Comparison of ENCODE assay signal across 9 mouse cellular contexts in the genomic region with DNA sequence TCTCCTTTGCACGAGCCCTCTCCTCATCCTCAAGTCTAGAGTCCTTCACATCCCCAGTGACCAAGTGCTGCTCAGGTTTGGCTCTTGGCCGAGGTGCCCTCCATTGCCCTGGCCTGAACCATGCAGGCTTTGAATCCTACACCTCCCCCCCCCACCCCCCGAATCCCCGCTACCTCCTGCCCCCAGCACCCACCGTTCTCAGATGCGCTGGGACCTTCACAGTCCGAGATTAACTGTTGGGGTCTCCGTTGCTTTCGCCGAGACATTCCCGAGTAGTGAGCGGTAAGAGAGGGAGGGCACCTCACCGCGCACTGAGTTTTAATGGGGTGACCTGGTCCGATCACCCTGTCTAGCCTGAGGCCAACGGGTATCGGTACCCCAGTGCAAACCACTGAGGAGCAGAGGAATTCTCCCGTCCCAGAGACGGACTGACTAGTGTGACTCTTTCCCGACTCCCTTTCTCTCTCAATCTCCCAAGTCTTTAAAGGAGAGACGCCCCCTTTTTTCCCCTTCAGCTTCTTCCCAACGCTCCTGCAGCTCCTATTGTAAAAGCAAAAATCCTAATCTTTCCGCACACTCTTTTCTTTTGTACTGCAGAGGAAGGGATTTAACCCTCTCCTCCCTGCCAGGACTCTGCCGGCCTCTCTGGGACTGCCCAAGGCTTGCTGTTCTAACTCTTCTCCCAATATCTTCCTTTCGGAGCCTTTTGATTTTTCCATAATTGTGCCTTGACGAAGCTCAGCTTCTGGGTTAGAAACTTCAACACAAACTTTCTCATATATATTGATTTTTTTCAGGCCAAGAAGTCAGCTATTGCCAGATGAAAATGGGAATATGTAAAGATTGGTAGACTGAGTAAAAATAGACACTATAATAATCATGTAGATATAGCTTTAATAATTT. TPM values are rescaled to one million over a fixed set of nuclear protein-coding genes. Genes with fewer than 3 reads are reported as not detected.
DNase-seq lines count a peak whose midpoint lies in the region; ATAC-seq and TF ChIP-seq lines count a peak whose summit lies in the region.
"Had no signal": no experiment of that assay in that cellular context is flagged by ENCODE, and none has a peak within 500 bp of the region (broad histone marks: within the 10 kb centered on the region; RNA-seq: fewer than 3 reads in every experiment).

Sall2 (minus strand) TSS at position 853 of the 903 bp plus-strand sequence.

- peaks cover 36% of the 10 kb centered on the region for H3K4me1 ChIP-seq in neural tube, embryonic 13.5 days (replicated peaks)

- no peaks in the 10 kb centered on the region for H3K9me3 ChIP-seq in neural tube, embryonic 13.5 days

- WGBS in neural tube, embryonic 13.5 days, result under 1% methylated on average over 26 of the region's 26 CpGs

- H3K4me2 ChIP-seq in neural tube, embryonic 13.5 days, result peak within 1 kb of the TSS; percentile 86

- H3K4me3 ChIP-seq in gastrocnemius, adult 2 months, result peak within 1 kb of the TSS; percentile 60
- peak within 1 kb of the TSS; percentile 50 for H3K4me3 ChIP-seq in neural tube, embryonic 13.5 days
- H3K4me3 ChIP-seq: erythroblast, embryonic 14.5 days had no signal

- no peak for TF ChIP-seq CTCF in gastrocnemius, adult 2 months (IDR thresholded peaks at IDR 0.05)

- no peaks in the 10 kb centered on the region for H3K36me3 ChIP-seq in neural tube, embryonic 13.5 days

- DNase-seq in gastrocnemius, adult 2 months, result no peak
- DNase-seq in gastrocnemius, postnatal 25 days, result no peak
- peak; percentile 34 for DNase-seq in right cerebral cortex, postnatal 4 days
- no peak for DNase-seq in right cerebral cortex, adult 18-20 months
- DNase-seq in left cerebral cortex, postnatal 10 days (ENCODE audit: extremely low spot score in 1 of 2, low spot score in 2 of 2), result no peak
- DNase-seq in cerebellum, postnatal 36 days, result no peak

- peak within 1 kb of the TSS; percentile 67 for H3K9ac ChIP-seq in neural tube, embryonic 13.5 days

- intact Hi-C loops in gastrocnemius, adult 2 months (cut with DNase I), result no loop called here
- intact Hi-C loops in left cerebral cortex, postnatal 10 days (cut with DNase I), result no loop called here

- peak; percentile 81 for ATAC-seq in neural tube, embryonic 13.5 days (ENCODE audit: low read depth)
- no peak for ATAC-seq in erythroblast, adult 5-6 weeks (replicated peaks; ENCODE audit: low FRiP score, poor library complexity, severe bottlenecking)

- no peak within 1 kb of the TSS for H3K27ac ChIP-seq in gastrocnemius, adult 2 months
- peak within 1 kb of the TSS; percentile 86 for H3K27ac ChIP-seq in neural tube, embryonic 13.5 days (replicated peaks)

- no peaks in the 10 kb centered on the region for H3K27me3 ChIP-seq in neural tube, embryonic 13.5 days

RNA-seq across cellular contexts. Expression of gene Sall2, which starts in this region (rescaled TPM):
- under 1 TPM; 0.61 to 0.78 TPM for total RNA-seq in gastrocnemius, adult 2 months (2021)
- 1 to 10 TPM in 1 of 2 experiments, under 1 TPM in 1; 0.87 to 1.1 TPM for total RNA-seq in gastrocnemius, postnatal 25 days (2021)
- total RNA-seq in left cerebral cortex, postnatal 10 days (2021), result 10 to 100 TPM; 39.6 to 39.9 TPM
- polyA plus RNA-seq in neural tube, embryonic 13.5 days (2015; fragmentation: Nextera tagmentation; extraction: Ambion mirVana), result 44.5 and 47.5 TPM in 2 replicates
- not detected in 2 replicates for total RNA-seq in erythroblast, adult 5-6 weeks (2015; ENCODE audit: low replicate concordance)
- total RNA-seq in erythroblast, adult 5-6 weeks (2017; ENCODE audit: low replicate concordance), result 0.26 TPM in 1 of 2 replicates, not detected in the other

Comparison
In these comparisons a context has a peak if more than half of its experiments do, and no peak if none do; other contexts are left out.
1. RNA of gene Sall2 (total RNA-seq): 39.6 to 39.9 TPM in left cerebral cortex, postnatal 10 days; 0.87 to 1.1 TPM in gastrocnemius, postnatal 25 days, 0.61 to 0.78 TPM in gastrocnemius, adult 2 months and 0.26 TPM in erythroblast, adult 5-6 weeks; every median in the first group is over 10 times any median in the second.